Mouse (Mus musculus) hindbrain, embryonic 10.5 days (tissue): ENCODE results near the gene Kdf1. TPM values are rescaled to one million over a fixed set of nuclear protein-coding genes. Genes with fewer than 3 reads are reported as not detected.

Experiments
- DNase-seq: peaks from one replicate; pipeline ENCODE4 v3.0.0-alpha.2; 2017; ENCODE audit warnings: low spot score
- H3K27ac ChIP-seq: fragments of 300-500 bp; sonication (generic); 2 replicates; pipeline ENCODE4 v1.5.1; 2016; ENCODE audit warnings: mild to moderate bottlenecking, moderate library complexity
- H3K27me3 ChIP-seq: fragments of 300-500 bp; sonication (generic); 2 replicates; pipeline ENCODE4 v1.6.1; 2016; ENCODE audit warnings: mild to moderate bottlenecking; ENCODE audit not compliant: poor library complexity, insufficient read depth, severe bottlenecking
- H3K36me3 ChIP-seq: fragments of 300-500 bp; sonication (generic); 2 replicates; pipeline ENCODE4 v1.6.1; 2016; ENCODE audit warnings: mild to moderate bottlenecking, moderate library complexity
- H3K4me1 ChIP-seq: fragments of 300-500 bp; sonication (generic); replicated peaks from 2 replicates; pipeline ENCODE4 v1.6.1; 2016; ENCODE audit warnings: mild to moderate bottlenecking
- H3K4me3 ChIP-seq: fragments of 300-500 bp; sonication (generic); 2 replicates; pipeline ENCODE4 v1.5.1; 2016; ENCODE audit warnings: mild to moderate bottlenecking, moderate library complexity
- H3K9me3 ChIP-seq: fragments of 300-500 bp; sonication (generic); 2 replicates; pipeline ENCODE4 v1.6.1; 2016; ENCODE audit warnings: mild to moderate bottlenecking, moderate library complexity
- WGBS: fragments of 180-500 bp; shearing (Covaris S2); methylation state at CpG from one replicate; pipeline ENCODE4 v1.1.7; 2016; 5-methylcytosine and 5-hydroxymethylcytosine counted together
- polyA plus RNA-seq: library from polyadenylated mRNA; unstranded; fragments of >200 nt; fragmentation: Nextera tagmentation; extraction: Ambion mirVana; gene quantifications from 2 replicates; pipeline ENCODE4 v1.2.1, GENCODE M21; 2016

The Kdf1 gene
- polyA plus RNA-seq, 1 experiment from 2014 or later = 3.9 TPM

GRCm38 (mm10) chr4:133574070-133574842 is 55.5 kb downstream of the Kdf1 start, which contains the start of gene Gpatch3:
TSS of gene Gpatch3 (plus strand) at chr4:133574745.
- Histone ChIP-seq H3K4me1 (peaks cover 23% of the 10 kb centered on the region), H3K9me3 (no peaks in the 10 kb centered on the region), H3K27me3 (no peaks in the 10 kb centered on the region), H3K27ac (peak within 1 kb of the TSS; percentile 93), H3K36me3 (peaks cover 17% of the 10 kb centered on the region), H3K4me3 (peak within 1 kb of the TSS; percentile 100)
- DNase-seq = peak; percentile 92
- 6% methylated on average over 44 of the region's 44 CpGs for WGBS

- under 1% methylated on average over 41 of the region's 41 CpGs for WGBS
- peaks cover 23% of the 10 kb centered on the region for H3K36me3 ChIP-seq
- DNase-seq = no peak
These were observed 56.1 kb downstream of the Kdf1 start for GRCm38 (mm10) chr4:133574843-133575202.

GRCm38 (mm10) chr4:133577983-133578382 is 59.2 kb downstream of the Kdf1 start:
- Histone ChIP-seq H3K36me3 (peaks cover 54% of the 10 kb centered on the region), H3K27ac (no peak overlapping the region), H3K4me3 (no peak overlapping the region), H3K4me1 (peaks cover 22% of the 10 kb centered on the region), H3K27me3 (no peaks in the 10 kb centered on the region), H3K9me3 (no peaks in the 10 kb centered on the region)
- DNase-seq = no peak
- WGBS = 74% methylated on average over 12 of the region's 12 CpGs

More at GRCm38 (mm10) chr4:133574843-133575202, 56.1 kb downstream of the Kdf1 start:
- Histone ChIP-seq H3K27me3 (no peaks in the 10 kb centered on the region), H3K4me1 (peaks cover 23% of the 10 kb centered on the region), H3K9me3 (no peaks in the 10 kb centered on the region), H3K4me3 (peak overlapping the region; percentile 100), H3K27ac (peak overlapping the region; percentile 93)

Other genes with a start within 250 kb of the Kdf1 start
- 82.8 and 87.8 TPM in 2 replicates for gene Tmem222, start 241.2 kb upstream of the Kdf1 start, polyA plus RNA-seq
- 19.5 and 22.0 TPM in 2 replicates for gene Wdtc1, start 165.5 kb upstream of the Kdf1 start, polyA plus RNA-seq
- 8.0 and 8.6 TPM in 2 replicates for gene Slc9a1, start 149.3 kb upstream of the Kdf1 start, polyA plus RNA-seq
- 1.2 and 2.1 TPM in 2 replicates for gene Tent5b, start 38.8 kb upstream of the Kdf1 start, polyA plus RNA-seq
- gene Trnp1, start 20.4 kb upstream of the Kdf1 start, polyA plus RNA-seq = 1.1 and 1.3 TPM in 2 replicates
- 438 and 476 TPM in 2 replicates for gene Nudc, start 27.0 kb downstream of the Kdf1 start, polyA plus RNA-seq
- 0.31 TPM in 1 of 2 replicates, not detected in the other for gene Nr0b2, start 34.4 kb downstream of the Kdf1 start, polyA plus RNA-seq
- 10.0 and 10.8 TPM in 2 replicates for gene Gpatch3, start 55.8 kb downstream of the Kdf1 start, polyA plus RNA-seq
- 28.5 and 29.1 TPM in 2 replicates for gene Gpn2, start 65.4 kb downstream of the Kdf1 start, polyA plus RNA-seq
- 16.5 and 33.5 TPM in 2 replicates for gene Sfn, start 83.2 kb downstream of the Kdf1 start, polyA plus RNA-seq
- 1.9 and 3.1 TPM in 2 replicates for gene Zdhhc18, start 131.2 kb downstream of the Kdf1 start, polyA plus RNA-seq
- gene Pigv, start 153.7 kb downstream of the Kdf1 start, polyA plus RNA-seq = 14.5 and 16.8 TPM in 2 replicates
- 36.0 and 37.5 TPM in 2 replicates for gene Arid1a, start 237.8 kb downstream of the Kdf1 start, polyA plus RNA-seq